Mouse (Mus musculus) thymus, postnatal 0 days (tissue): ENCODE measurements around the gene Pnpla2. TPM values are rescaled to one million over a fixed set of nuclear protein-coding genes. Genes with fewer than 3 reads are reported as not detected.

Experiments used
- polyA plus RNA-seq: library from polyadenylated mRNA; unstranded; fragments of >200 nt; fragmentation: Nextera tagmentation; extraction: Ambion mirVana; gene quantifications from 2 replicates; pipeline ENCODE4 v1.2.1, GENCODE M21; 2015

Gene Pnpla2
- polyA plus RNA-seq, 1 experiment from 2014 or later: 50.5 TPM

Other genes with a start within 250 kb of the Pnpla2 start
- gene Lmntd2, start 241.1 kb upstream of the Pnpla2 start, polyA plus RNA-seq: 1.1 and 1.8 TPM in 2 replicates
- 19.7 and 20.6 TPM in 2 replicates for gene Rassf7, start 239.3 kb upstream of the Pnpla2 start, polyA plus RNA-seq
- 63.0 and 67.4 TPM in 2 replicates for gene Phrf1, start 226.4 kb upstream of the Pnpla2 start, polyA plus RNA-seq
- gene Irf7, start 188.7 kb upstream of the Pnpla2 start, polyA plus RNA-seq: 46.6 and 46.7 TPM in 2 replicates
- gene Cdhr5, start 178.4 kb upstream of the Pnpla2 start, polyA plus RNA-seq: 0.42 and 0.73 TPM in 2 replicates
- gene Sct, start 176.1 kb upstream of the Pnpla2 start, polyA plus RNA-seq: 3.9 and 5.0 TPM in 2 replicates
- 0.33 and 0.40 TPM in 2 replicates for gene Drd4, start 163.2 kb upstream of the Pnpla2 start, polyA plus RNA-seq
- 25.6 and 27.6 TPM in 2 replicates for gene Deaf1, start 127.5 kb upstream of the Pnpla2 start, polyA plus RNA-seq
- 43.0 and 45.6 TPM in 2 replicates for gene Tmem80, start 127.5 kb upstream of the Pnpla2 start, polyA plus RNA-seq
- gene Eps8l2, start 116.3 kb upstream of the Pnpla2 start, polyA plus RNA-seq: 8.1 and 10.4 TPM in 2 replicates
- 379 and 423 TPM in 2 replicates for gene Taldo1, start 63.0 kb upstream of the Pnpla2 start, polyA plus RNA-seq
- gene Gatd1, start 41.1 kb upstream of the Pnpla2 start, polyA plus RNA-seq: 52.1 and 53.8 TPM in 2 replicates
- gene Cend1, start 25.7 kb upstream of the Pnpla2 start, polyA plus RNA-seq: 0.24 and 0.26 TPM in 2 replicates
- 19.0 and 19.1 TPM in 2 replicates for gene Slc25a22, start 17.3 kb upstream of the Pnpla2 start, polyA plus RNA-seq
- gene Pidd1, start 11.2 kb upstream of the Pnpla2 start, polyA plus RNA-seq: 13.2 and 14.2 TPM in 2 replicates
- gene Rplp2, start 7.8 kb upstream of the Pnpla2 start, polyA plus RNA-seq: 2,028 and 2,062 TPM in 2 replicates
- 6.1 and 8.9 TPM in 2 replicates for gene Cracr2b, start 5.9 kb downstream of the Pnpla2 start, polyA plus RNA-seq
- gene Cd151, start 12.2 kb downstream of the Pnpla2 start, polyA plus RNA-seq: 11.7 and 13.0 TPM in 2 replicates
- gene Polr2l, start 19.9 kb downstream of the Pnpla2 start, polyA plus RNA-seq: 73.5 and 85.3 TPM in 2 replicates
- 24.7 and 28.5 TPM in 2 replicates for gene Tspan4, start 20.0 kb downstream of the Pnpla2 start, polyA plus RNA-seq
- gene Chid1, start 84.7 kb downstream of the Pnpla2 start, polyA plus RNA-seq: 20.3 and 25.4 TPM in 2 replicates
- gene Ap2a2, start 107.0 kb downstream of the Pnpla2 start, polyA plus RNA-seq: 39.4 and 40.1 TPM in 2 replicates
- gene Muc6, start 200.1 kb downstream of the Pnpla2 start, polyA plus RNA-seq: 0.09 and 0.13 TPM in 2 replicates
- gene Muc2, start 235.1 kb downstream of the Pnpla2 start, polyA plus RNA-seq: 0.17 and 0.27 TPM in 2 replicates